Mouse (Mus musculus): Measurements from ENCODE around the gene Tbcb.

Gene Tbcb

GRCm38 (mm10) chr7:30211025-30211424 is 21.0 kb downstream of the Tbcb start:
- ChIA-PET POLR2A (interaction anchor here in 2 of 4 experiments (0.9 to 2.1 kb wide), 6 partner anchors 8 to 69 kb away, joined by 3 to 5 read pairs (median 3); partner anchors contain the start of genes Polr2i (in 1 of the 2), Tbcb (in 1 of the 2), Thap8 (in 1 of the 2) and Wdr62 (in 1 of the 2)), CTCF (interaction anchor here in 2 of 4 experiments (0.6 to 1.1 kb wide), 2 partner anchors 8 to 12 kb away, joined by 3 read pairs; no protein-coding TSS in a partner anchor)

- ChIA-PET POLR2A (interaction anchor here in 3 of 4 experiments (1.2 to 3.3 kb wide), 7 partner anchors 11 to 40 kb away, joined by 3 to 19 read pairs (median 12); partner anchors contain the start of genes Cox7a1 (in 1 of the 3) and Zfp146 (in 1 of the 3)), CTCF (interaction anchor here in 3 of 4 experiments (0.6 to 2.6 kb wide), 11 partner anchors 9 to 51 kb away, joined by 4 to 21 read pairs (median 10); partner anchors contain the start of gene Zfp146 (in 1 of the 3))
Observed at GRCm38 (mm10) chr7:30206364-30206763, 25.7 kb downstream of the Tbcb start.

GRCm38 (mm10) chr7:30205383-30205782 is 26.7 kb downstream of the Tbcb start:
- ChIA-PET POLR2A (interaction anchor here in 3 of 4 experiments (0.5 to 3.3 kb wide), 27 partner anchors 8 to 1395 kb away, joined by 3 to 19 read pairs (median 5); partner anchors contain the start of genes Cox7a1 (in 2 of the 3), Zfp146 (in 2 of the 3) and Wdr62 (in 1 of the 3)), CTCF (interaction anchor here (0.6 to 2.6 kb wide), 45 partner anchors 9 to 249 kb away, joined by 3 to 21 read pairs (median 4); partner anchors contain the start of genes Cox7a1 (in 2 of the 4) and Zfp146 (in 1 of the 4))

GRCm38 (mm10) chr7:30204380-30204779 is 27.7 kb downstream of the Tbcb start:
- POLR2A ChIA-PET = interaction anchor here (0.6 to 3.3 kb wide), 20 partner anchors 9 to 170 kb away, joined by 3 to 19 read pairs (median 5); partner anchors contain the start of genes Wdr62 (in 1 of the 4), Zfp146 (in 1 of the 4) and Zfp260 (in 1 of the 4)
- CTCF ChIA-PET = interaction anchor here (0.6 to 2.5 kb wide), 19 partner anchors 10 to 192 kb away, joined by 3 to 21 read pairs (median 5); partner anchors contain the start of gene Cox7a1 (in 1 of the 4)

GRCm38 (mm10) chr7:30202895-30203690 is 29.0 kb downstream of the Tbcb start:
- ChIA-PET POLR2A (interaction anchor here (0.6 to 3.3 kb wide), 22 partner anchors 8 to 118 kb away, joined by 3 to 19 read pairs (median 4); partner anchors contain the start of genes Cox7a1 (in 2 of the 4), Wdr62 (in 2 of the 4), E130208F15Rik (in 1 of the 4) and Zfp146 (in 1 of the 4)), CTCF (interaction anchor here (0.5 to 1.2 kb wide), 10 partner anchors 10 to 108 kb away, joined by 3 to 4 read pairs (median 3); partner anchors contain the start of gene Zfp146 (in 1 of the 4))

GRCm38 (mm10) chr7:30200661-30201060 is 31.4 kb downstream of the Tbcb start:
- ChIA-PET CTCF (interaction anchor here in 3 of 4 experiments (1.0 to 4.9 kb wide), 9 partner anchors 16 to 45 kb away, joined by 3 to 51 read pairs (median 15); partner anchors contain the start of gene Cox7a1 (in 1 of the 3)), POLR2A (interaction anchor here in 3 of 4 experiments (0.6 to 8.5 kb wide), 17 partner anchors 10 to 255 kb away, joined by 3 to 127 read pairs (median 11); partner anchors contain the start of genes Cox7a1 (in 3 of the 3), Wdr62 (in 3 of the 3), Thap8 (in 2 of the 3) and Gm26920 (in 1 of the 3))

GRCm38 (mm10) chr7:30200200-30200599 is 31.9 kb downstream of the Tbcb start:
- POLR2A ChIA-PET = interaction anchor here (0.6 to 8.5 kb wide), 25 partner anchors 9 to 417 kb away, joined by 3 to 127 read pairs (median 8); partner anchors contain the start of genes Cox7a1 (in 3 of the 4), Wdr62 (in 3 of the 4), Thap8 (in 2 of the 4) and Gm26920 (in 1 of the 4)
- CTCF ChIA-PET = interaction anchor here in 3 of 4 experiments (0.6 to 4.9 kb wide), 15 partner anchors 8 to 291 kb away, joined by 3 to 51 read pairs (median 7); partner anchors contain the start of genes Cox7a1 (in 1 of the 3), Gm26920 (in 1 of the 3), Zfp260 (in 1 of the 3) and Zfp566 (in 1 of the 3)

GRCm38 (mm10) chr7:30199498-30200139 is 32.5 kb downstream of the Tbcb start:
- CTCF ChIA-PET = interaction anchor here (0.5 to 4.9 kb wide), 35 partner anchors 8 to 557 kb away, joined by 3 to 51 read pairs (median 5); partner anchors contain the start of genes Cox7a1 (in 1 of the 4), Gm26920 (in 1 of the 4), Wdr62 (in 1 of the 4) and Zfp146 (in 1 of the 4)
- POLR2A ChIA-PET = interaction anchor here (0.6 to 8.5 kb wide), 41 partner anchors 9 to 1228 kb away, joined by 3 to 127 read pairs (median 5); partner anchors contain the start of genes Cox7a1 (in 4 of the 4), Wdr62 (in 3 of the 4), Thap8 (in 2 of the 4) and Zfp146 (in 2 of the 4)

- POLR2A ChIA-PET = interaction anchor here (0.5 to 8.5 kb wide), 50 partner anchors 10 to 1227 kb away, joined by 3 to 127 read pairs (median 5); partner anchors contain the start of genes Cox7a1 (in 4 of the 4), Thap8 (in 3 of the 4), Wdr62 (in 3 of the 4) and Gm26920 (in 2 of the 4)
- CTCF ChIA-PET = interaction anchor here (0.6 to 4.9 kb wide), 45 partner anchors 9 to 428 kb away, joined by 3 to 51 read pairs (median 4); partner anchors contain the start of genes Cox7a1 (in 4 of the 4), Cox6b1 (in 1 of the 4), Polr2i (in 1 of the 4) and Wdr62 (in 1 of the 4)
Observed at GRCm38 (mm10) chr7:30198481-30198971, 33.5 kb downstream of the Tbcb start, which contains the start of gene Capns1. Gene Capns1, minus strand, starts transcription at chr7:30198811.

- ChIA-PET POLR2A (interaction anchor here (0.5 to 8.5 kb wide), 42 partner anchors 8 to 1480 kb away, joined by 3 to 127 read pairs (median 4); partner anchors contain the start of genes Cox7a1 (in 4 of the 4), Thap8 (in 3 of the 4), Wdr62 (in 3 of the 4) and Zfp146 (in 2 of the 4)), CTCF (interaction anchor here (0.6 to 4.9 kb wide), 26 partner anchors 8 to 825 kb away, joined by 3 to 51 read pairs (median 6); partner anchors contain the start of genes Cox7a1 (in 2 of the 4) and Zfp146 (in 1 of the 4))
Observed at GRCm38 (mm10) chr7:30197592-30198129, 34.4 kb downstream of the Tbcb start.

GRCm38 (mm10) chr7:30196171-30196570 is 35.9 kb downstream of the Tbcb start:
- POLR2A ChIA-PET = interaction anchor here in 3 of 4 experiments (1.0 to 8.5 kb wide), 15 partner anchors 10 to 213 kb away, joined by 3 to 127 read pairs (median 11); partner anchors contain the start of genes Cox7a1 (in 3 of the 3), Polr2i (in 1 of the 3), Tbcb (in 1 of the 3) and Thap8 (in 1 of the 3)
- CTCF ChIA-PET = interaction anchor here in 3 of 4 experiments (0.6 to 4.9 kb wide), 8 partner anchors 9 to 908 kb away, joined by 3 to 36 read pairs (median 6); partner anchors contain the start of genes Cox7a1 (in 1 of the 3) and Zfp146 (in 1 of the 3)

GRCm38 (mm10) chr7:30195461-30195860 is 36.6 kb downstream of the Tbcb start:
- ChIA-PET POLR2A (interaction anchor here (0.7 to 8.5 kb wide), 26 partner anchors 8 to 111 kb away, joined by 3 to 127 read pairs (median 6); partner anchors contain the start of genes Cox7a1 (in 3 of the 4), Thap8 (in 2 of the 4), Wdr62 (in 2 of the 4) and Polr2i (in 1 of the 4)), CTCF (interaction anchor here (0.6 to 2.1 kb wide), 10 partner anchors 10 to 1327 kb away, joined by 3 to 17 read pairs (median 5); partner anchors contain the start of genes Polr2i (in 1 of the 4) and Tbcb (in 1 of the 4))

GRCm38 (mm10) chr7:30194884-30195283 is 37.2 kb downstream of the Tbcb start:
- POLR2A ChIA-PET = interaction anchor here (0.6 to 8.5 kb wide), 30 partner anchors 9 to 261 kb away, joined by 3 to 127 read pairs (median 5); partner anchors contain the start of genes Cox7a1 (in 3 of the 4), Thap8 (in 2 of the 4), Wdr62 (in 2 of the 4) and Zfp146 (in 2 of the 4)
- CTCF ChIA-PET = interaction anchor here (0.6 to 2.3 kb wide), 11 partner anchors 10 to 1327 kb away, joined by 3 to 17 read pairs (median 5); partner anchors contain the start of genes Polr2i (in 1 of the 4) and Tbcb (in 1 of the 4)

- ChIA-PET POLR2A (interaction anchor here (0.6 to 8.5 kb wide), 45 partner anchors 8 to 980 kb away, joined by 3 to 127 read pairs (median 5); partner anchors contain the start of genes Cox7a1 (in 3 of the 4), Zfp146 (in 3 of the 4), Thap8 (in 2 of the 4) and Wdr62 (in 2 of the 4)), CTCF (interaction anchor here in 3 of 4 experiments (0.6 to 2.3 kb wide), 12 partner anchors 9 to 39 kb away, joined by 3 to 12 read pairs (median 4); partner anchors contain the start of genes Polr2i (in 1 of the 3) and Tbcb (in 1 of the 3))
Observed at GRCm38 (mm10) chr7:30194101-30194831, 37.8 kb downstream of the Tbcb start.

Measured in embryonic stem cell, embryonic (primary cell).